Mouse (Mus musculus): ENCODE measurements at regions not wholly inside any gene's neighbourhood (a gene's known extent, or its start where the extent isn't known, plus 50 kb on each side); places are given as distances from the start of the nearest gene placed in this dataset.
"Not testable (repeated sequence)": the region's sequence is repeated elsewhere in the genome, so short reads cannot be mapped to it uniquely, and the experiment has no call there.

- in situ Hi-C loops (cut with MboI, MseI) = not testable (repeated sequence)
These were observed 229.6 kb upstream of the Pld5 start for GRCm38 (mm10) chr1:176504731-176505130.

GRCm38 (mm10) chr1:176499010-176499650, 224.0 kb upstream of the Pld5 start:
- in situ Hi-C loops (cut with MboI, MseI) = no loop called here

- in situ Hi-C loops (cut with MboI, MseI) = no loop called here
These were observed 193.4 kb upstream of the Pld5 start for GRCm38 (mm10) chr1:176468560-176468959.

GRCm38 (mm10) chr1:176462125-176462524, 187.0 kb upstream of the Pld5 start:
- in situ Hi-C loops (cut with MboI, MseI) = no loop called here

- in situ Hi-C loops (cut with MboI, MseI) = no loop called here
These were observed 171.6 kb upstream of the Pld5 start for GRCm38 (mm10) chr1:176446735-176447134.

- in situ Hi-C loops (cut with MboI, MseI) = no loop called here
These were observed 168.6 kb upstream of the Pld5 start for GRCm38 (mm10) chr1:176443712-176444111.

- in situ Hi-C loops (cut with MboI, MseI) = no loop called here
These were observed 165.1 kb upstream of the Pld5 start for GRCm38 (mm10) chr1:176440254-176440653.

GRCm38 (mm10) chr1:176427835-176428234, 152.7 kb upstream of the Pld5 start:
- in situ Hi-C loops (cut with MboI, MseI) = no loop called here

- in situ Hi-C loops (cut with MboI, MseI) = no loop called here
These were observed 151.9 kb upstream of the Pld5 start for GRCm38 (mm10) chr1:176427046-176427445.

GRCm38 (mm10) chr1:176417251-176417650, 142.1 kb upstream of the Pld5 start:
- in situ Hi-C loops (cut with MboI, MseI) = no loop called here

- in situ Hi-C loops (cut with MboI, MseI) = no loop called here
These were observed 129.0 kb upstream of the Pld5 start for GRCm38 (mm10) chr1:176404128-176404527.

- in situ Hi-C loops (cut with MboI, MseI) = loop anchor here (10.0 kb wide), 1 partner anchor 955 kb away; no protein-coding TSS in a partner anchor
These were observed 104.5 kb upstream of the Pld5 start for GRCm38 (mm10) chr1:176379645-176380044.

- in situ Hi-C loops (cut with MboI, MseI) = no loop called here
These were observed 91.8 kb upstream of the Pld5 start for GRCm38 (mm10) chr1:176366900-176367299.

- in situ Hi-C loops (cut with MboI, MseI) = no loop called here
These were observed 85.8 kb upstream of the Pld5 start for GRCm38 (mm10) chr1:176360957-176361356.

- in situ Hi-C loops (cut with MboI, MseI) = no loop called here
These were observed 85.0 kb upstream of the Pld5 start for GRCm38 (mm10) chr1:176359992-176360724.

- in situ Hi-C loops (cut with MboI, MseI) = no loop called here
These were observed 80.2 kb upstream of the Pld5 start for GRCm38 (mm10) chr1:176355342-176355741.

GRCm38 (mm10) chr1:176354898-176355297, 79.8 kb upstream of the Pld5 start:
- in situ Hi-C loops (cut with MboI, MseI) = no loop called here

GRCm38 (mm10) chr1:176352706-176353105, 77.6 kb upstream of the Pld5 start:
- in situ Hi-C loops (cut with MboI, MseI) = no loop called here

GRCm38 (mm10) chr1:176349909-176350495, 74.9 kb upstream of the Pld5 start:
- in situ Hi-C loops (cut with MboI, MseI) = no loop called here

GRCm38 (mm10) chr1:176348129-176348528, 73.0 kb upstream of the Pld5 start:
- in situ Hi-C loops (cut with MboI, MseI) = no loop called here

GRCm38 (mm10) chr1:176331344-176331743, 56.2 kb upstream of the Pld5 start:
- in situ Hi-C loops (cut with MboI, MseI) = no loop called here

Measured in T-helper 1 cell (primary cell).